Mouse (Mus musculus): ENCODE measurements around the gene Pkhd1. TPM values are rescaled to one million over a fixed set of nuclear protein-coding genes. Genes with fewer than 3 reads are reported as not detected.

The Pkhd1 gene
- polyA plus RNA-seq (2014; fragmentation: Nextera tagmentation; extraction: Ambion mirVana) = not detected in 2 replicates

DNA sequence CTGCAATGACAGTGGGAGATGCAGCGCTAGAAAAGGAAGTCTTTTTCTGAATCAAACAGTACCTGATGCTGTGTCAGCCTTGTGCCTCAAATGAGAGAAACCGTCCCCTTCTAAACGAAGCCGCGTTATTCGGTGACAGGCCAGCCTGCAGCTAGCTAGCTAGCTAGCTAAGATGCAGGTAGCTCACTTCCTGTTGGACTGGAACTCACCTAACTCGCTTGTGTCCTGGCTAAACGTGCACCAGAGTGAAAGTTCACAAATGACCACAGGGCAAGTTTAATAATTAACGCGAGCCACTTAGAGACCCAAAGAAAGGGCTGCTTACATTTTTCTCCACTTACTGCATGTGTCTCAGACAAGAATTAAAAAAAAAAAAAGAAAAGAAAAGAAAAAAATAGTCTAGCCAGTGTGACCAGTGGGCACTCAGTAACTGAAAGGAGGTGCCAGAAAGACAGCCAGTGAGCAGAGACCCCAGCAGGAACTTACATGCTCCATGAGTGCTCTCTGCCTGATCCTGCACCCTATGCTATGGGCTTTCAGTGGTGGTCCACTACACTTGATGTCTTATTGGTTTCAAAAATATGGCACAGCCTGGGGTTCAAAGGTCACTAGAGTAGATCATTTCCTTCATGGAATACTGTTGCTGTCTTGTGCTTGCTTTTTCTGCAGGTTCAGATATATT lies at the start of gene Pkhd1:
Gene Pkhd1 (minus strand): TSS at position 216 of the 682 bp plus-strand sequence.
- Histone ChIP-seq H3K9me3 (replicated peaks; ENCODE audit: control insufficient read depth, low read length) (no peaks in the 10 kb centered on the region), H3K9ac (ENCODE audit: low read depth, low read length) (no peak within 1 kb of the TSS), H3K27me3 (ENCODE audit: control insufficient read depth, insufficient read depth, low read length) (no peaks in the 10 kb centered on the region), H3K4me1 (ENCODE audit: control insufficient read depth, insufficient read depth, low read length) (no peaks in the 10 kb centered on the region), H3K36me3 (ENCODE audit: control insufficient read depth, insufficient read depth, low read length) (no peaks in the 10 kb centered on the region), H3K27ac (ENCODE audit: low read depth, low read length) (no peak within 1 kb of the TSS), H3K4me2 (no peak within 1 kb of the TSS), H3K4me3 (ENCODE audit: low read depth, low read length) (no peak within 1 kb of the TSS)
- ATAC-seq (replicated peaks; ENCODE audit: insufficient number of reproducible peaks, low FRiP score, low TSS enrichment) = no peak
- 68% methylated on average over 10 of the region's 10 CpGs for WGBS (ENCODE audit: insufficient replicate concordance)

DNA sequence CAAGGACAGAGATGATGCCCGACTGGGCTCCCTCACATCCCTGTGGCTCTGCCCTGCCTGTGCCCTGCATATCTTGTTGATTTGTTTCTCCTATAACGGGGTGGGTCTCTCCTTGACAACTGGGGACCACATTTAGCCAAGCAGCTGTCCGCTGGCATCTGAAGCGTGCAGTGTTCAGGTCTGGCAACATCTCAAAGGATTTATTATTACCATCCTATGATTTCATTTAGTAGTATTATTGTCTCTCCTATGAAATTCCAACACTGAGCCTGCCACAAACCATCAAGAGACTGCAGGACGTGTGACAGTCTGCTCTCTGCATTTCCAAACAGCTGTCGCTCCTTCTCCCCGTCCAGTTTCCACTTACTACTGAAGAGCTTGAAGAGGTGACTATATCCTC lies 49.7 kb upstream of the Pkhd1 start:
- Histone ChIP-seq H3K4me2 (no peak overlapping the region), H3K27ac (ENCODE audit: low read depth, low read length) (no peak overlapping the region), H3K9ac (ENCODE audit: low read depth, low read length) (no peak overlapping the region), H3K36me3 (ENCODE audit: control insufficient read depth, insufficient read depth, low read length) (no peaks in the 10 kb centered on the region), H3K4me3 (ENCODE audit: low read depth, low read length) (no peak overlapping the region), H3K27me3 (ENCODE audit: control insufficient read depth, insufficient read depth, low read length) (no peaks in the 10 kb centered on the region), H3K4me1 (ENCODE audit: control insufficient read depth, insufficient read depth, low read length) (no peaks in the 10 kb centered on the region), H3K9me3 (replicated peaks; ENCODE audit: control insufficient read depth, low read length) (no peaks in the 10 kb centered on the region)
- no peak for ATAC-seq (replicated peaks; ENCODE audit: insufficient number of reproducible peaks, low FRiP score, low TSS enrichment)
- WGBS (ENCODE audit: insufficient replicate concordance) = 67% methylated on average over 7 of the region's 7 CpGs

DNA sequence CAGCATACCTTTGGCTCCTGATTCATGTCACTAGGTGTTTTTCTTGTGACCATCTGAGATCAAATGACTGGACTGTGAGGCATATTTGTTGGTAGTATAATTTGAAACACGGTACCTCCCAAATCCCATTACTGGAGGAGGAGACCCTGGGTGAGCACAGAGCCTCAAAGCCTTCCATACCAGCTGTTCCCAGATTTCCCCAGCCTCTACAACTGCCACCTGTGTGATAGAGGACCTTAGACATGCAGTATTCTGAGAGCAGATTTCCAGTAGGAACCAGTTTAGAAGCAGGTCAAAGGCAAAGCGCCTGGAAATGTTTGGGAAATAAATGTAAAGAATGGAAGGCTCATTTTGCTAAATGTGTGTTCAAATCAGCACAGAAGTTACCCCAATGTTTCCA lies 48.4 kb upstream of the Pkhd1 start:
- H3K36me3 ChIP-seq (ENCODE audit: control insufficient read depth, insufficient read depth, low read length) = no peaks in the 10 kb centered on the region
- H3K4me3 ChIP-seq (ENCODE audit: low read depth, low read length) = no peak overlapping the region
- no peak overlapping the region for H3K4me2 ChIP-seq
- H3K9ac ChIP-seq (ENCODE audit: low read depth, low read length) = no peak overlapping the region
- 72% methylated on average over 2 of the region's 2 CpGs for WGBS (ENCODE audit: insufficient replicate concordance)
- no peak overlapping the region for H3K27ac ChIP-seq (ENCODE audit: low read depth, low read length)
- H3K9me3 ChIP-seq (replicated peaks; ENCODE audit: control insufficient read depth, low read length) = no peaks in the 10 kb centered on the region
- H3K4me1 ChIP-seq (ENCODE audit: control insufficient read depth, insufficient read depth, low read length) = no peaks in the 10 kb centered on the region
- no peaks in the 10 kb centered on the region for H3K27me3 ChIP-seq (ENCODE audit: control insufficient read depth, insufficient read depth, low read length)
- no peak for ATAC-seq (replicated peaks; ENCODE audit: insufficient number of reproducible peaks, low FRiP score, low TSS enrichment)

DNA sequence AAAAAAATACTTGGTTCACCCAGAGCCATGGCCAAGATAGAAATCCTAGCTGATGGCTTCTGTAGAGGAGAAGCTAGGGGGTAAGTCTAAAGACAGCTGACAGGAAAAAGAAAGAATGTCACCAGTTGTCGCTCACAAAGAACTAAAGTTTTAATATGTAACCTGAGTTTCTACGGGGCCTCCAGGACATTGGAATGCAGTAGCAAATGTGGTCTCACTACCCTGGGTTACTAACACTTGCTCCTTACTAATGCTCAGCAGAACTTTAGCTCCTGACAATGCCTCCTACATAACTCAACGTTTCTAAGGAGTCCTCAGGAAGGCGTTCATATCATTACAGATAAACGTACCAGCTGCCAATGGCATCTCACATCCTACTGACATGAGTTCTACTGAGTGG lies 37.2 kb upstream of the Pkhd1 start:
- Histone ChIP-seq H3K4me3 (ENCODE audit: low read depth, low read length) (no peak overlapping the region), H3K27me3 (ENCODE audit: control insufficient read depth, insufficient read depth, low read length) (no peaks in the 10 kb centered on the region), H3K9me3 (replicated peaks; ENCODE audit: control insufficient read depth, low read length) (no peaks in the 10 kb centered on the region), H3K4me2 (no peak overlapping the region), H3K9ac (ENCODE audit: low read depth, low read length) (no peak overlapping the region), H3K36me3 (ENCODE audit: control insufficient read depth, insufficient read depth, low read length) (no peaks in the 10 kb centered on the region), H3K27ac (ENCODE audit: low read depth, low read length) (no peak overlapping the region), H3K4me1 (ENCODE audit: control insufficient read depth, insufficient read depth, low read length) (no peaks in the 10 kb centered on the region)
- WGBS (ENCODE audit: insufficient replicate concordance) = 65% methylated on average over 5 of the region's 5 CpGs
- no peak for ATAC-seq (replicated peaks; ENCODE audit: insufficient number of reproducible peaks, low FRiP score, low TSS enrichment)

DNA sequence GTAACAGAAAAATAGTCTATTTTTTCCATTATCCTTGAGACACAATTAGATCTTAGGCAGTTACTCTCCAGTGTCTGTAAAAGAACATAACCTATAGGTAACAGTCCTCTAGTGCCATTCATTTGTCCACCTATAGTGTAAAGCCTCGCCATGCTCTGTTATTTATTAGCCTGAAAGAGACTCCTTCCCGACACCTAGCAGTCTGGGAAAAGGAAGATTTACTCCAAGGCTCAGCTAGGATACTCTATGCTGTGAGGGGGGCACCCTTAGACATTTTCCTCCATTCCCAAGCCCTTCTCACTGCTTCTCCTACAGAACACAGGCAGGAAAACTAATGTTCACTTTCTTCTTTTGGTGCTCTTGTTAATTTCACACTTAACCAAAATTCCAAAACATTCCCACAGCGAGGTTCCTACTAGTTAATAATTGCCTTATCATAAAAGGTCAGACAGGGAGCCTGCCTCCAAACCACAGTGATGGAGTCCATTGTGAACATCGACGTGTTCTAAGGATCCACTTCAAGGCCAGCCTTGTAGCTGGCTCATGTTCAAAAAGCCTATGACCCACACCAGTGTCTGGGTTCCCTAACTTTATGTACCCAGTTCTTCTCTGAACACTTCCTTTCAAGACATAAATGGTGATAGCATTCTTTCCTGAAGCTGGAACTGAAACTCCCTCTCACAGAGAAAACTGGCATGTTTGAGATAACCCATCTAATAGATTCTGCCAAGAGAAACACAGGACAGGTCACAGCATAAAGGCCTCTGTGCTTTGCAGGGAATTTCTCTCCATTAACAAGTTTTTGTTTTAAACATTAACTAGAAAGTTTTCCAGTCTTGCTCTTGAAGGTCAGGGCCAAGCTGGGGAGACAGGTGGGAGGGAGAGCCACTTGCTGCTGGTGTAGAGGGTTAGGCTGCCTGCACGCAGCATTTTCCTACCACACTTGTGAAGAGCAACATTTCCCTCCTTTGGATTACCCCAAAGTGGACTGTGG lies 35.9 kb upstream of the Pkhd1 start:
- H3K27me3 ChIP-seq (ENCODE audit: control insufficient read depth, insufficient read depth, low read length) = no peaks in the 10 kb centered on the region
- H3K36me3 ChIP-seq (ENCODE audit: control insufficient read depth, insufficient read depth, low read length) = no peaks in the 10 kb centered on the region
- H3K27ac ChIP-seq (ENCODE audit: low read depth, low read length) = no peak overlapping the region
- no peaks in the 10 kb centered on the region for H3K4me1 ChIP-seq (ENCODE audit: control insufficient read depth, insufficient read depth, low read length)
- no peak overlapping the region for H3K4me2 ChIP-seq
- no peaks in the 10 kb centered on the region for H3K9me3 ChIP-seq (replicated peaks; ENCODE audit: control insufficient read depth, low read length)
- no peak overlapping the region for H3K4me3 ChIP-seq (ENCODE audit: low read depth, low read length)
- H3K9ac ChIP-seq (ENCODE audit: low read depth, low read length) = no peak overlapping the region
- WGBS (ENCODE audit: insufficient replicate concordance) = 58% methylated on average over 6 of the region's 6 CpGs
- no peak for ATAC-seq (replicated peaks; ENCODE audit: insufficient number of reproducible peaks, low FRiP score, low TSS enrichment)

DNA sequence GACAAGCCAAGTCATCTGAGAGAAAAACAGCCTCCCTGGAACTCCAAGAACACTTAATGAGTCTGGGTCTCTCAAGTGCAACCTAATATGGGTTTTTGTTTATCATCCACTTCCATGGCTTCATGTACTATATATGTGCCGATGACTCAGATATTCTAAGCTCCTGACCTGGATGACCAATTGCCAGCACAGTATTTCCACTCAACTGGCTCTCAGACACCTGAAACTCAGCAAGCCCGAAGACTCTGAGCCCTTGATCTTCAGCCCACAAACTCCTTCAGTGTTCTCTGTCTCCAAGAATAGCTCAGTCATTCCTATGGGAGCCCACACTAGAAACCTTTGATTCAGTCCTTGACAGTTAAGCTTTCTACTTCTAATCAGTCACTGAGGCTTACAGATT lies 17.0 kb upstream of the Pkhd1 start:
- no peaks in the 10 kb centered on the region for H3K27me3 ChIP-seq (ENCODE audit: control insufficient read depth, insufficient read depth, low read length)
- no peak for ATAC-seq (replicated peaks; ENCODE audit: insufficient number of reproducible peaks, low FRiP score, low TSS enrichment)
- H3K4me2 ChIP-seq = no peak overlapping the region
- H3K4me3 ChIP-seq (ENCODE audit: low read depth, low read length) = no peak overlapping the region
- H3K36me3 ChIP-seq (ENCODE audit: control insufficient read depth, insufficient read depth, low read length) = no peaks in the 10 kb centered on the region
- no peaks in the 10 kb centered on the region for H3K4me1 ChIP-seq (ENCODE audit: control insufficient read depth, insufficient read depth, low read length)
- H3K9me3 ChIP-seq (replicated peaks; ENCODE audit: control insufficient read depth, low read length) = 0 out of 2 replicates have a peak, but pooled peaks cover 3% of the 10 kb centered on the region
- H3K27ac ChIP-seq (ENCODE audit: low read depth, low read length) = no peak overlapping the region
- WGBS (ENCODE audit: insufficient replicate concordance) = 67% methylated on average over 2 of the region's 2 CpGs
- H3K9ac ChIP-seq (ENCODE audit: low read depth, low read length) = no peak overlapping the region

DNA sequence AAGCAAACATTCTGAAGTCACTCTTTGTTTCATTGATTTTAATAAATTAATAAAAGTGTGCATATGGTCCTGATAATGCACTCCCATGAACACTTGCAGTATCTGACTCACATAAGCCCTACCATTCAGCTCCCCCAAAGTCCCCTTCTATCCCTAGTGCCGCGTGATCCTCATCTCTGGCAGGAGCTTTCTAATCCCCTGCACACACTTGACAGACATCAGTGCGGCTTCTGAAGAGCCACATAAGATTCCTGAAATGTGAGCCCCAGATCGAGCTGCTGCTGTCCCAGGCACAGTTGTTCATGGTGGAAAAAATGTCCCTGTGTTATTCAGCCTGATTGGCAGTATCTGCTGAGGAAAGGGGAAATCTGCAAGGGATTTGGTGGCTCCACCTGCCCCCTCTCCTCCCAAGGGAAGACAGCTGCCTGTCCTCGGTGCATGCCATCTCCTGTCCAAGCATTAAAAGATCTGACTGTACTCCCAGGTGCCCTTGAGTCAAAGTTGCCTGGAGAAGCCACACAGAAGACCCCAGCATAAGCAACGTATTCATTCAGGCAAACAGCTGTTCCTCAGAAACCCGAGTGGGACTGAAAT lies 15.5 kb upstream of the Pkhd1 start:
- H3K36me3 ChIP-seq (ENCODE audit: control insufficient read depth, insufficient read depth, low read length) = no peaks in the 10 kb centered on the region
- H3K9me3 ChIP-seq (replicated peaks; ENCODE audit: control insufficient read depth, low read length) = 0 out of 2 replicates have a peak, but pooled peaks cover 3% of the 10 kb centered on the region
- no peak overlapping the region for H3K4me3 ChIP-seq (ENCODE audit: low read depth, low read length)
- 81% methylated on average over 7 of the region's 7 CpGs for WGBS (ENCODE audit: insufficient replicate concordance)
- H3K4me1 ChIP-seq (ENCODE audit: control insufficient read depth, insufficient read depth, low read length) = no peaks in the 10 kb centered on the region
- H3K27ac ChIP-seq (ENCODE audit: low read depth, low read length) = no peak overlapping the region
- H3K4me2 ChIP-seq = no peak overlapping the region
- H3K27me3 ChIP-seq (ENCODE audit: control insufficient read depth, insufficient read depth, low read length) = no peaks in the 10 kb centered on the region
- H3K9ac ChIP-seq (ENCODE audit: low read depth, low read length) = no peak overlapping the region
- ATAC-seq (replicated peaks; ENCODE audit: insufficient number of reproducible peaks, low FRiP score, low TSS enrichment) = no peak

DNA sequence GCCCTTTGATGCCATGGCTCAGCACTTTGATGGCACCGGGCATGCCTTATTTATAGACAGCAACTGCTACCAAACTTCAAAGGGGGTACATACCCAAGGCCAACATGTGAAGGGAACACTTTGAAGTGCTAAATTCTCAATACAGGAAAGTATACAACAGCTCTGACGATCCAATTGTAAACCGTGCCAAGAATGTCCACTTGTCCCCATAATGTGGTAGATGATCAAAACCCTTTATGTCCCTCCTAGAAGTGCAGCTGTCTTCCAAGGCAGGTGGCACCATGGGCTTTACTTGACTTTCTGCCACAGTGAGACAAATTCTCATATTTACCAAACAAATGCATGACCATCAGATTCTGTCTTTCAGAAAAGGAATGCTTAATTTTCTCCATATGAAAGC lies 6.7 kb upstream of the Pkhd1 start:
- Histone ChIP-seq H3K4me1 (ENCODE audit: control insufficient read depth, insufficient read depth, low read length) (no peaks in the 10 kb centered on the region), H3K4me2 (no peak overlapping the region), H3K9ac (ENCODE audit: low read depth, low read length) (no peak overlapping the region), H3K9me3 (replicated peaks; ENCODE audit: control insufficient read depth, low read length) (no peaks in the 10 kb centered on the region), H3K4me3 (ENCODE audit: low read depth, low read length) (no peak overlapping the region), H3K27me3 (ENCODE audit: control insufficient read depth, insufficient read depth, low read length) (no peaks in the 10 kb centered on the region), H3K27ac (ENCODE audit: low read depth, low read length) (no peak overlapping the region), H3K36me3 (ENCODE audit: control insufficient read depth, insufficient read depth, low read length) (no peaks in the 10 kb centered on the region)
- WGBS (ENCODE audit: insufficient replicate concordance) = 78% methylated on average over 3 of the region's 3 CpGs
- ATAC-seq (replicated peaks; ENCODE audit: insufficient number of reproducible peaks, low FRiP score, low TSS enrichment) = no peak

Measured in heart, embryonic 11.5 days (tissue).